Mouse (Mus musculus): ENCODE data around the gene Shroom4.
"Not testable (repeated sequence)": the region's sequence is repeated elsewhere in the genome, so short reads cannot be mapped to it uniquely, and the experiment has no call there.

Gene Shroom4

GRCm38 (mm10) chrX:6399626-6400397, at the start of gene Shroom4:
Shroom4 (plus strand) TSS chrX:6399854.
- peak; percentile 80 to 87 for DNase-seq

DNA sequence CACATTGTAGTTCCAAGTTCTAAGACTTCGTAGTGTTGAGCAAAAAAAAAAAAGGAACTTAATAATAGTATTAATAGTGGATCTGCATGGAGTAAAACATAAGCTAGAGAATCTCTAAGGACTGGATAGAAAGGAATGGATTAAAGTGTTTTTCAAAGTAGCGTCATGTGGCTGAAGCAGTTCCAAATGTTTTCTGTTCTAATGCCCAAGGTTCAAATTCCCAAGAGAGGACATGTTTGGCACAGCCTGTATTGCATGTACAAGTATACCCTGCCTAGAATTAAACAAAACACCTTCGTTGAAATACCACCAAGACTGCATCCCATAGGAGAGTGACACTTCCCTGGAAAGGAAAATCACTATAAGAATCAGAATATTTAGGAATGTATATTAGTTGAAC, 42.8 kb upstream of the Shroom4 start:
- DNase-seq: no peak

DNA sequence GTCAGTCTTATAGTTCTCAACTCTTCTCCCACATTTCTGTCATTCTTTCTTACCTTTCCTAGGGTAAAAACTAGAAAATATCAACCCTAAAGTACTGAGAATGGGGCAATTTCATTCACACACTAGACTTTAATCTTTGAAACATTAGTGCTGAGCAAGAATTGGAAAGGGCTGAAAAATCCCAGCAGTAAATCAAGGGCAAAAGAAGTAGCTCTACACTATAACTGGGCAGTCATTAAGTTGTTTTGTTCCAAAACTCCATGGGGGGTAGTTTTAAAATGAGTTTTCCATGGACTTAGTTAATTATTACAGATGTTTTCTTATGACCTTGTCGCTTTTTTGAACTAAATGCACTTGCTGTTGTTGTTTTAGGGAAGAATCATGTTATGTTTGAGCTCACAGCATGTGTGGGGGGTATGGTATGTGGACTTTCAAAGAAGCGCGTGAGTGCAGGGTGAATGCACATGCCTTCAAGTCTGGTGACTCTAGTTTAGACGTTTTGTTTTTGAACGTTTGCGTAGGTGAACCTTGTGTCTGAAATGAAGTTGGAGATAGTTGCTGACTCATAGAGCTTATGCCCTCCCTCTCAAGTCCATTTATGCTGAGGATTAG, 42.0 kb upstream of the Shroom4 start:
- DNase-seq: peak; percentile 47 to 64

GRCm38 (mm10) chrX:6368822-6369221, 30.8 kb upstream of the Shroom4 start:
- no peak for DNase-seq

DNA sequence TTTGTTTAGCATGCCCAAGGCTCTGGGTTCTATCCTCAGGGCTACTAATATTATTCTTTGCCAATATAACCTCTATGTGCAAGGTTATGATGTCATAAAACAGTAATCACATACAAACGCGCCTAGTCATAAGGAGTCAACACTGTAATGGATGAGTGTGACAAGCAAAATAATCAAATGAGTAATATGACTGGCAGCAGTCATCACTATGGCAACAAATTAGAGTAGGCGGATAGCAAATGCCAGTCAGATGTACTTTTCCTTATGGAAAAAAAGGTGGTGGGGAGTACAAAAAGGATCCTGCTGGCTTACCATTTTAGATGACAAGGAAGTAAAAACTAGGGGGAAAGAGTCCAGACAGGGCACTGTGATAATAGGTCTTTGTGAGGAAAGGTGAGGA, 28.9 kb upstream of the Shroom4 start:
- no peak for DNase-seq

GRCm38 (mm10) chrX:6393861-6394260, 5.8 kb upstream of the Shroom4 start:
- peak; percentile 18 to 52 for DNase-seq

- DNase-seq: no peak
Measured at GRCm38 (mm10) chrX:6399193-6399592, 461 bp upstream of the Shroom4 start.

GRCm38 (mm10) chrX:6400398-6401020, 855 bp downstream of the Shroom4 start:
- peak; percentile 23 to 60 for DNase-seq

DNA sequence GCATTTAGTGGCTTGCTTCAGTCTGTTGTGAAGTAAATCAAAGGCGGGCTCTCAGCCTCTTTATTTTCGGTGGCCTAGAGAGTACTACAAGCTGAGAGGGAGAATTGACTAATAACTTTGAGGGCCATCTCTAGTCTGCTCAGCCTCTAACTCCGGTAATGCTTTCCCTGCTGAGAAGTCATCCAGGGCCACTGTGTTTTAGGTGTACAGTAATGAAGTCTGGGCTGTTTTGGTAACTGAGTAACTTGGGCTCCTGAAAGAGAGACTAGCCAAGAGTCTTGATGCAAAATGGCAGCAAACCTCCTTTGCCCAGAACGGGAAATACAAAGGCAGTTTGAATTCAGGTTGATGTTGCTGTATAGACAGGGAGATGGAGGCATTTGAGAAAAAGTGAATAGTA, 3.3 kb downstream of the Shroom4 start:
- peak; percentile 23 to 48 for DNase-seq

GRCm38 (mm10) chrX:6409114-6409513, 9.5 kb downstream of the Shroom4 start:
- peak in 1 of 2 experiments; percentile 32 for DNase-seq

GRCm38 (mm10) chrX:6415412-6415811, 15.8 kb downstream of the Shroom4 start:
- no peak for DNase-seq

DNA sequence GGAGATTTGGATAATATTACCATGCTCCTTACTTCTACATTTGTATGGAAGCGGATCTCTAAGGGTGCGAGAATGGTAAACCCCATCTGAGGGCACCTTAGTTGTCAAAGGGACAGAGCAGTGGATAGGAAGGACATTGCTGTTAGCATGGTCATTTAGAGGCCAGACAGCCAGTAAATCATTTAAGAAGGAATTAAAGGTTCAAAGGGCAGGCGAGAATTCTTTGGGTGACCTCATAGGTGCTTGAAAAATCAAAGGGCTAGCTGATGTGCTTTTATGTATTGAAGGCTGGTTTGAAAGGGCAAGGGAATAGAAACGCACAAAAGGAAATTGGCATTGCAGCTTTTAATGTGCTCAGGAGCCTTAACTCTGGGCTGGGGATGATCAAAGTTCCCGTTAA, 16.3 kb downstream of the Shroom4 start:
- DNase-seq: peak in 1 of 2 experiments; percentile 4

DNA sequence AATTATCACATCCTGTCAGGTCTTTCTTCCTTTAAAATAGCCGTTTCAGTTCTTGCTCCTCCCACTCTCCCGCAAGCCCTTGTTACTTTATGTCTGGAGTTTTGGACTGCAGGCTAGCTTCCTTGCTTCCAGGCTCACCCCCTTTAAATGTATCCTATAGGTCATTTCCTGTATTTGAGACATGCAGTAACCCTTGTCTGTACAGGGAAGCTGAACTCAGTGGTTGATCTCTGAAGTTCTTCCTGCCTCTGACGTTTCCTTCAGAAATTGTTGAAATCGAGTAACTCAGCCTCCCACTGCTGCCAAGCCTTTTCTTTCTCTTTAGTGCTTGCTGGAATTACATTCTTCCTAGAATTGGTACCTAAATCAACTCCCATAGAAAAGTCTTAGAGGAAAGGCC, 18.5 kb downstream of the Shroom4 start:
- no peak for DNase-seq

DNA sequence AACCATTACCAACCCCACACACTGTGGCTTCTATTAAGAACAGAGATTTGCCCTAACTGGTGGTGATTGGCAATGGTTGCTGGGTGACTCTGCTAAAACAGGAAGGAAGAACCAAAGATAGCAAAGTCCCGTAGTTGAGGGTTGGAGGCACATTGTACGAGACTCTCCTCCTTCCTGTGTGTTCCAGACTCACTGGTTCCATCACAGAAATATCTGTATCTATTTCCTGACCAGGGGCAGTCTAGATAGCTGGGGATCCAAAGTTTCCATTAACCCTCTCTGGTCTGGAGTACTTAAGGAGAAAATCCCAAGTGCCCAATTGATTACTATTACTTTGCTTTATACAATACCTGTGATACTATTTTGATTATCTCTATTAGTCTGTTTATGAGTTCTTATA, 35.6 kb downstream of the Shroom4 start:
- DNase-seq: no peak

DNA sequence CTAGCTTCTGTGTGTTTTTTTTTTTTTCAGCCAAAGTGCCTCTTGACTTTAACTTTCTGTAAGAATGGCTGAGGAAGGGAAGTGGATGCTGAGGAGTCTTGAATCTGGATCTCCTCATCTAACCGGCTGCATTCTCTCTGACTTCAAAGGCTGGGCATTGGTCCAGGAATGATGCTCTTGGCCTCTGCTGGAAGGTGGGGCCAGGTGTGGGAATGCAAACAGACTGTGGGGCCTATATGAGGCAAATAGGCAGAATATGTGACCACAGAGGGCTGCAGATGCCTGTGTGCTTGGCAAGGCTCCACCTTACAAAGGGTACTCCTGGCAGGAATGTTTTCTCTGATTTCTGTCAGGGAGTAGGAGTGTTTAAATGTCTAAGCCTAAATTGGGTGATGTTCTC, 46.8 kb downstream of the Shroom4 start:
- DNase-seq: peak in 1 of 2 experiments; percentile 11

- DNase-seq: peak in 1 of 2 experiments; percentile 3
Measured at GRCm38 (mm10) chrX:6448001-6448400, 48.3 kb downstream of the Shroom4 start.

DNA sequence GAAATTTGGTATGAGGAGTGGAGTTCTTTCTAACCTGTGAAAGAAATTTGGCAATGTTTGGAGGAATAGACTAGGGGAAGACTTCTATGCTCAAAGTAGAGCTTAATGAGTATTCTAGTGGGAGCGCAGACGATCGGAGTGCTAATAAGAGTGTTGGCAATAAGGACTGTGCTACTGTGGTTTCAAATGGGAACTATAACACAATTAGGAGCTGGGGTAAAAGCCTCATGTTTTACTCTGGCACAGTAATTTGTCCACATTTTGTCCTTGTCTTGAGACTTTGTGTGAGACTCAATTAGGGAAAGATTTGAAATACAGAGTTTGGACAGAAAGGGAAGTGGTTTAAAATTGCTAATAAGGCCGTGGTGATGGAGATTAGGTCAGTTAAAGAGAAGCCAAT, 53.6 kb downstream of the Shroom4 start:
- DNase-seq: no peak

- not testable (repeated sequence) for DNase-seq
Measured at GRCm38 (mm10) chrX:6469251-6469650, 69.6 kb downstream of the Shroom4 start.

DNA sequence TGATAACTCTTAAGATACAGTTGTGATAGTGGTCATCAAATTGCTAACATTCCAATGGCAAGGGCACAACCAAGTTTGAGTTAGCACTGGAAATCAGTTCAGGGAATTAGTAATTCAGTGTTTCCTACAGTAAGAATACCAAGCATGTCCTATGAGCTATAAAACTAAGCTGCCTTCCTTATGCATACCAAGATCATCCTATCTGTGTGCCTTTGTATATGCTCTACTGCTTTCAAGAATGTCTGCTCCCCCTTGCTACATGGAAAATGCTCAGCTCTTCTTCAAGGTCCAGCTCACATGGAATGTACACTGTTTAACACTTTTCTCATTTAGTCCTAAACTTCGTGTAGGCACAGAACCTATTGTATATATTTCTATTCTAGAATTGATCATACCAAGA, 72.9 kb downstream of the Shroom4 start:
- DNase-seq: not testable (repeated sequence)

DNA sequence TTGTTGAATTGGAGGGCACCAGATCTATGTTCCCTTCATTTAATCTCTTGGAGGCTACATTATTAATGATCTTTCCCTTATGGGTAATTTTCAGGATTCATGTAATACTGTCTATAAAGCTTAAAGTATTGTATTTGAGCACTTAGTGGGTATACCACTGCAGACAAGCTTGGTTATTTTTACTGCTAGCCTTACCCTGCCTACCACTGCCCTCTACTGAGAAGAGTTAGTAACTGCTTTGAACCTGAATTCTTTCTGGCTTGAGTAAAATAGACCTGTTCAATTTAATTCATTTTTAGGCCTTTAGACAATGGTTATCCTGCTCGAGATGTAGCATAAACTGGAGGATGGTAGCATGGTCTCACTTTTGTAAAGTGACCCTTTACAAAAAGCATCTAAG, 75.5 kb downstream of the Shroom4 start:
- no peak for DNase-seq

GRCm38 (mm10) chrX:6482268-6482667, 82.6 kb downstream of the Shroom4 start:
- peak in 1 of 2 experiments; percentile 9 for DNase-seq

DNA sequence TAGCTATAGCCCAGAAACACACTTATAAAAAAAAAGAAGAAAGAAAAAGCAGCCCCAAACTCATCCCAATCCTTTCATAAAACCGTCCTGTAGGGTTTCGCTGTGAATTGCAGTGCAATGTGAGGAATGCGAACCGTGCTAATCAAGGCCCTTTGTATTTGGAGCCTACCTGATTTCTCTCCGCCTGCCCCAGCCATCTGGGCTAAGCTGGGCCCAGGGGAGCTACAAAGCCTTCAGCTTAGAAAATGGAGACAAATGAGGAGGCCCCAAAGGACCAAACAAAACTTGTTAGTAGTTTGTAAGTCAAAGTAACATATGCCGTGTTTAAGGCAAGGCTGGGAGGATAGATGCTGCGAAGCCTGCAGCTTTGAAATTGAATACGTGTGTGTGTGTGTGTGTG, 84.2 kb downstream of the Shroom4 start:
- DNase-seq: no peak

- DNase-seq: no peak
Measured at GRCm38 (mm10) chrX:6490433-6490832, 90.8 kb downstream of the Shroom4 start.

- no peak for DNase-seq
Measured at GRCm38 (mm10) chrX:6495456-6495855, 95.8 kb downstream of the Shroom4 start.

Data from kidney, postnatal 25 days (tissue).